ENCODE assay signal across 12 mouse cellular contexts in the genomic region with DNA sequence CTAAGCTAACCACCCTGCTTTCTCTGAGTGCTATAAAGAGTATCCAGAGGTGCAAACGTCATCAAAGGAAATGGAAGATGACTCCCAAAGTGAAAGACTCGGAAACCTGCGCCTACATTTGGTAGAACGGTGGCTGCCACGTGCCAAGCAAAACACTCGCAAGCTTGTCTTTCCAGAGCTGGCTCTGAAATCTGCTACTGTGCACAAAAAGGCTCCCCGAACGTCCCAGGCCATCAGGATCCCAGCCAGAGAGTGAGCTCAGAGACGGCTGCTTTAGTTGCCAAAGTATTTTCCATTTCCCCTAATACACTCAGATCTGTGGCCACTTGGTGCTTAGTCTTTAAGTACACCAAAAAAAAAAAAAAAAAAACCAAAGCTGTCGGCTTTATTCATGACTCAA. TPM values are rescaled to one million over a fixed set of nuclear protein-coding genes. Genes with fewer than 3 reads are reported as not detected.
A peak's percentile ranks its signal among the peaks of the same experiment; 100 is the strongest.
DNase-seq lines count a peak whose midpoint lies in the region; ATAC-seq and TF ChIP-seq lines count a peak whose summit lies in the region.
"Had no signal": no experiment of that assay in that cellular context is flagged by ENCODE, and none has a peak within 500 bp of the region (broad histone marks: within the 10 kb centered on the region; RNA-seq: fewer than 3 reads in every experiment).

No protein-coding gene starts in this region.

- 51% methylated on average over 10 of the region's 10 CpGs for WGBS in limb, embryonic 14.5 days
- 93% methylated on average over 10 of the region's 10 CpGs for WGBS in thymus, adult 2 months

- H3K36me3 ChIP-seq in limb, embryonic 14.5 days (ENCODE audit: control insufficient read depth, insufficient read depth, low read length): no peaks in the 10 kb centered on the region
- no peaks in the 10 kb centered on the region for H3K36me3 ChIP-seq in thymus, adult 2 months (ENCODE audit: control insufficient read depth, insufficient read depth, low read length)
- H3K36me3 ChIP-seq: embryonic facial prominence, embryonic 15.5 days; liver, embryonic 15.5 days; midbrain, embryonic 15.5 days; stomach, embryonic 15.5 days had no signal

- no peak overlapping the region for H3K4me3 ChIP-seq in limb, embryonic 14.5 days (replicated peaks; ENCODE audit: low read length)
- H3K4me3 ChIP-seq in thymus, adult 2 months (ENCODE audit: control insufficient read depth, insufficient read depth, low read length): no peak overlapping the region
- H3K4me3 ChIP-seq: embryonic facial prominence, embryonic 15.5 days; liver, embryonic 15.5 days; midbrain, embryonic 15.5 days; stomach, embryonic 15.5 days had no signal

- no peak overlapping the region for H3K9ac ChIP-seq in limb, embryonic 14.5 days (ENCODE audit: low read depth, low read length, severe bottlenecking)
- H3K9ac ChIP-seq: embryonic facial prominence, embryonic 15.5 days; liver, embryonic 15.5 days; midbrain, embryonic 15.5 days; stomach, embryonic 15.5 days had no signal

- no peak for TF ChIP-seq CTCF in thymus, adult 2 months (IDR thresholded peaks at IDR 0.05; ENCODE audit: borderline replicate concordance, control insufficient read depth, extremely low read depth, insufficient read depth, low read length, poor library complexity)

- H3K9me3 ChIP-seq in limb, embryonic 14.5 days (ENCODE audit: control insufficient read depth, low read length): no peaks in the 10 kb centered on the region
- H3K9me3 ChIP-seq: embryonic facial prominence, embryonic 15.5 days; liver, embryonic 15.5 days; midbrain, embryonic 15.5 days; stomach, embryonic 15.5 days had no signal

- H3K4me1 ChIP-seq in limb, embryonic 14.5 days (ENCODE audit: control insufficient read depth, insufficient read depth, low read length): peaks cover 28% of the 10 kb centered on the region
- H3K4me1 ChIP-seq in thymus, adult 2 months (replicated peaks; ENCODE audit: control insufficient read depth, insufficient read depth, low read length): no peaks in the 10 kb centered on the region
- H3K4me1 ChIP-seq: liver, embryonic 15.5 days had no signal

- ATAC-seq in cerebellum, adult (ENCODE audit: insufficient number of reproducible peaks, low FRiP score, low TSS enrichment): no peak
- ATAC-seq in limb, embryonic 14.5 days (ENCODE audit: low FRiP score, low read depth): 0 out of 2 replicates have a peak, but pooled peaks have one; percentile 38
- ATAC-seq: midbrain, embryonic 15.5 days had no signal

- no peak overlapping the region for H3K4me2 ChIP-seq in limb, embryonic 14.5 days (replicated peaks; ENCODE audit: low read depth, low read length, severe bottlenecking)
- H3K4me2 ChIP-seq: embryonic facial prominence, embryonic 15.5 days; liver, embryonic 15.5 days; midbrain, embryonic 15.5 days; stomach, embryonic 15.5 days had no signal

- TF ChIP-seq POLR2A in limb, embryonic 14.5 days (IDR thresholded peaks at IDR 0.05; ENCODE audit: borderline replicate concordance, extremely low read depth, insufficient read depth, insufficient read length): no peak
- TF ChIP-seq POLR2A in thymus, adult 2 months (IDR thresholded peaks at IDR 0.05; ENCODE audit: control insufficient read depth, extremely low read depth, insufficient read depth, low read length, poor library complexity): no peak

- H3K27ac ChIP-seq in limb, embryonic 14.5 days (replicated peaks; ENCODE audit: low read depth, low read length): no peak overlapping the region
- no peak overlapping the region for H3K27ac ChIP-seq in thymus, adult 2 months (ENCODE audit: control insufficient read depth, insufficient read depth, low read length)
- H3K27ac ChIP-seq: liver, embryonic 15.5 days; midbrain, embryonic 15.5 days; stomach, embryonic 15.5 days had no signal

- peak; percentile 52 for DNase-seq in cerebellum, adult 9-10 months
- peak; percentile 24 for DNase-seq in kidney, adult 9 months
- no peak for DNase-seq in kidney, adult 18-20 months
- peak; percentile 78 for DNase-seq in gastrocnemius, postnatal 25 days
- DNase-seq in limb, embryonic 14.5 days (ENCODE audit: low spot score): peak; percentile 73
- no peak for DNase-seq in retina, postnatal 1 day
- no peak for DNase-seq in thymus, adult 2 months

- no peaks in the 10 kb centered on the region for H3K27me3 ChIP-seq in limb, embryonic 14.5 days (ENCODE audit: control insufficient read depth, insufficient read depth, low read length)
- H3K27me3 ChIP-seq in thymus, adult 2 months (ENCODE audit: control insufficient read depth, insufficient read depth, low read length): no peaks in the 10 kb centered on the region
- H3K27me3 ChIP-seq: embryonic facial prominence, embryonic 15.5 days; liver, embryonic 15.5 days; midbrain, embryonic 15.5 days; stomach, embryonic 15.5 days had no signal

RNA-seq across cellular contexts. Expression of a gene that starts 31.2 kb away (rescaled TPM):
- 10 to 100 TPM; 64.2 to 68.7 TPM for total RNA-seq in gastrocnemius, postnatal 25 days (2021)
- 104 and 123 TPM in 2 replicates for polyA plus RNA-seq in limb, embryonic 14.5 days (2012; rRNA removed)
- 67.2 and 70.3 TPM in 2 replicates for polyA plus RNA-seq in limb, embryonic 14.5 days (2014; fragmentation: Nextera tagmentation; extraction: Ambion mirVana)
- 61.1 and 64.5 TPM in 2 replicates for polyA plus RNA-seq in thymus, adult 2 months (2012; rRNA removed)

RNA-seq across cellular contexts. Expression of a gene that starts 53.2 kb away (rescaled TPM):
- 1 to 10 TPM in 1 of 2 experiments, under 1 TPM in 1; 0.49 to 1.7 TPM for total RNA-seq in gastrocnemius, postnatal 25 days (2021)
- 10.1 and 12.0 TPM in 2 replicates for polyA plus RNA-seq in limb, embryonic 14.5 days (2012; rRNA removed)
- 9.6 and 10.0 TPM in 2 replicates for polyA plus RNA-seq in limb, embryonic 14.5 days (2014; fragmentation: Nextera tagmentation; extraction: Ambion mirVana)
- 0.96 and 1.2 TPM in 2 replicates for polyA plus RNA-seq in thymus, adult 2 months (2012; rRNA removed)

Comparison
In these comparisons a context has a peak if more than half of its experiments do, and no peak if none do; other contexts are left out.
1. DNase-seq: peak in cerebellum, adult 9-10 months (single experiment), kidney, adult 9 months (single experiment), gastrocnemius, postnatal 25 days (single experiment) and limb, embryonic 14.5 days (single experiment); none in kidney, adult 18-20 months (single experiment), retina, postnatal 1 day (single experiment) and thymus, adult 2 months (single experiment).